ENCODE assay signal across 9 mouse cellular contexts in the genomic region with DNA sequence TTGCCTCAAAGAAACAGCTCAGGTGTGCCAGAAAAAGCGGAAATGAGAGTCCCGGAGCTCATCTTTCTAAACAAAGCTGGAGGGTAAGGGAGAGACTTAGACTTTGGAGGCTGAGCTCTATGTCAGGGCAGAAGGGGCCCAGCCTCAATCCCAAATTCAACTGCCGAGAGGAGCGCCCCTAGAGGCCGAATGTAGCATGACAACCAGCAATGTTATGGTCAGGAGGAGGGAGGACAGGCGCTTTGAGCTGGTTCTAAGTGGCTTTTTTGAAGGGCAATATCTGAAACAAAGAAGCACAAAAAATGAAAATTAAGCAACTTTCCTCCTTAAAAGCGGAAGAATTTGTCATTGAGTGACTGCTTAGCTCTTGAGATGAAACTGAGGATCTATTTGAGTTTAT. TPM values are rescaled to one million over a fixed set of nuclear protein-coding genes. Genes with fewer than 3 reads are reported as not detected.
DNase-seq lines count a peak whose midpoint lies in the region; ATAC-seq and TF ChIP-seq lines count a peak whose summit lies in the region.
"Not testable (repeated sequence)": the region's sequence is repeated elsewhere in the genome, so short reads cannot be mapped to it uniquely, and the experiment has no call there.
"Had no signal": no experiment of that assay in that cellular context is flagged by ENCODE, and none has a peak within 500 bp of the region (broad histone marks: within the 10 kb centered on the region; RNA-seq: fewer than 3 reads in every experiment).

No protein-coding gene starts in this region.

- not testable (repeated sequence) for TF ChIP-seq POLR2A in heart, adult 2 months (IDR thresholded peaks at IDR 0.05; ENCODE audit: insufficient read depth, low read depth, low read length)

- TF ChIP-seq EP300 in heart, adult 2 months (IDR thresholded peaks at IDR 0.05; ENCODE audit: insufficient read depth, low read depth, low read length) = not testable (repeated sequence)

- H3K79me2 ChIP-seq in heart, adult 2 months (replicated peaks; ENCODE audit: control insufficient read depth, insufficient read depth, low read length) = not testable (repeated sequence)

- not testable (repeated sequence) for H3K4me2 ChIP-seq in lung, embryonic 14.5 days

- 21% methylated on average over 5 of the region's 7 CpGs for WGBS in heart, adult 2 months
- 15% methylated on average over 5 of the region's 7 CpGs for WGBS in lung, embryonic 14.5 days

- intact Hi-C loops in heart, adult 2 months (cut with DNase I) = not testable (repeated sequence)

- H3K27me3 ChIP-seq in heart, adult 2 months (ENCODE audit: control insufficient read depth, insufficient read depth, low read length); lung, embryonic 14.5 days (ENCODE audit: insufficient read depth, low read length): not testable (repeated sequence)

- ATAC-seq in lung, embryonic 14.5 days (ENCODE audit: insufficient read depth) = not testable (repeated sequence)

- not testable (repeated sequence) for H3K4me3 ChIP-seq in heart, adult 2 months; lung, embryonic 14.5 days (ENCODE audit: low read depth, low read length)

- H3K27ac ChIP-seq in heart, adult 2 months; lung, embryonic 14.5 days (ENCODE audit: low read depth): not testable (repeated sequence)

- DNase-seq in CD4-positive, CD25-positive, alpha-beta regulatory T cell, adult 2 months (ENCODE audit: low read depth, low spot score) = peak; percentile 78
- DNase-seq in adrenal gland, postnatal 14 days = peak; percentile 53
- DNase-seq in embryo, embryonic 10 days (ENCODE audit: low spot score) = peak; percentile 20
- DNase-seq in heart, adult 2 months = peak in 1 of 2 experiments; percentile 54
- peak; percentile 21 for DNase-seq in kidney, postnatal 14 days
- DNase-seq in lung, embryonic 14.5 days = peak; percentile 69
- DNase-seq in ovary, postnatal 14 days (ENCODE audit: low spot score) = peak; percentile 16
- peak; percentile 38 for DNase-seq in testis, postnatal 14 days (ENCODE audit: low spot score)

- H3K9me3 ChIP-seq in lung, embryonic 14.5 days (ENCODE audit: low read depth, low read length) = not testable (repeated sequence)

- not testable (repeated sequence) for H3K9ac ChIP-seq in heart, adult 2 months (ENCODE audit: low read depth, low read length); lung, embryonic 14.5 days

- peak; percentile 68 for TF ChIP-seq CTCF in heart, adult 2 months (IDR thresholded peaks at IDR 0.05)
- peak; percentile 69 for TF ChIP-seq CTCF in lung, embryonic 14.5 days (IDR thresholded peaks at IDR 0.05; ENCODE audit: low read depth)

- not testable (repeated sequence) for H3K4me1 ChIP-seq in heart, adult 2 months (ENCODE audit: control insufficient read depth, insufficient read depth, low read length); lung, embryonic 14.5 days (ENCODE audit: insufficient read depth)

- not testable (repeated sequence) for H3K36me3 ChIP-seq in heart, adult 2 months (ENCODE audit: control insufficient read depth, insufficient read depth, low read length); lung, embryonic 14.5 days (ENCODE audit: insufficient read depth)

RNA-seq across cellular contexts. Expression of a gene that starts 7.0 kb away (rescaled TPM):
- 5.0 and 8.4 TPM in 2 replicates for total RNA-seq in adrenal gland, postnatal 14 days (2021)
- total RNA-seq in heart, adult 2 months (2021) = 1 to 10 TPM; 6.5 to 7.5 TPM
- polyA plus RNA-seq in heart, adult 2 months (2012; rRNA removed) = 2.4 and 6.1 TPM in 2 replicates
- polyA plus RNA-seq in lung, embryonic 14.5 days (2014; fragmentation: Nextera tagmentation; extraction: Ambion mirVana) = 1.0 and 1.6 TPM in 2 replicates
- polyA plus RNA-seq: neural tube, embryonic 13.5 days had no signal

RNA-seq across cellular contexts. Expression of a gene that starts 36.3 kb away (rescaled TPM):
- not detected in 2 replicates for total RNA-seq in adrenal gland, postnatal 14 days (2021)
- total RNA-seq in heart, adult 2 months (2021) = not detected
- polyA plus RNA-seq in heart, adult 2 months (2012; rRNA removed) = not detected in 2 replicates
- not detected in 2 replicates for polyA plus RNA-seq in lung, embryonic 14.5 days (2014; fragmentation: Nextera tagmentation; extraction: Ambion mirVana)
- polyA plus RNA-seq: neural tube, embryonic 13.5 days had no signal
